Mouse (Mus musculus) R1 (cell line): Measurements from ENCODE around the gene Hist1h2bl.

Source experiments
- DNase-seq: peaks from one replicate; pipeline ENCODE4 v3.0.0-alpha.2; 2018; ENCODE audit warnings: low read depth, low spot score

Gene Hist1h2bl

GRCm38 (mm10) chr13:21715864-21716539 is at the start of gene Hist1h2bl, which contains the start of gene Hist1h2ai:
Hist1h2bl (minus strand) TSS chr13:21716143.
Hist1h2ai (plus strand) TSS chr13:21716422.
- peak; percentile 98 for DNase-seq

GRCm38 (mm10) chr13:21755707-21756106 is 39.8 kb upstream of the Hist1h2bl start:
- no peak for DNase-seq

GRCm38 (mm10) chr13:21754294-21755001 is 38.5 kb upstream of the Hist1h2bl start:
- peak; percentile 62 for DNase-seq

- peak; percentile 99 for DNase-seq
These were observed 37.8 kb upstream of the Hist1h2bl start, which contains the start of the genes Hist1h2ak and Hist1h2bn for GRCm38 (mm10) chr13:21753524-21754285. Hist1h2ak (minus strand) TSS chr13:21753827. Hist1h2bn (plus strand) TSS chr13:21754123.

GRCm38 (mm10) chr13:21753051-21753523 is 37.1 kb upstream of the Hist1h2bl start:
- peak; percentile 58 for DNase-seq

- DNase-seq, result peak; percentile 22
These were observed 36.4 kb upstream of the Hist1h2bl start for GRCm38 (mm10) chr13:21752356-21752755.

- DNase-seq, result no peak
These were observed 35.9 kb upstream of the Hist1h2bl start for GRCm38 (mm10) chr13:21751827-21752226.

GRCm38 (mm10) chr13:21751417-21751816 is 35.5 kb upstream of the Hist1h2bl start:
- no peak for DNase-seq

- peak; percentile 94 for DNase-seq
These were observed 34.4 kb upstream of the Hist1h2bl start, which contains the start of gene Hist1h4k for GRCm38 (mm10) chr13:21750159-21751017. Hist1h4k (minus strand) TSS chr13:21750505.

GRCm38 (mm10) chr13:21749387-21750158 is 33.6 kb upstream of the Hist1h2bl start:
- peak; percentile 65 for DNase-seq

GRCm38 (mm10) chr13:21745006-21745405 is 29.1 kb upstream of the Hist1h2bl start:
- no peak for DNase-seq

GRCm38 (mm10) chr13:21734906-21735767 is 19.2 kb upstream of the Hist1h2bl start, which contains the start of gene Hist1h4j:
Hist1h4j (plus strand) TSS chr13:21735064.
- DNase-seq, result peak; percentile 93

GRCm38 (mm10) chr13:21734010-21734905 is 18.3 kb upstream of the Hist1h2bl start:
- peak; percentile 93 for DNase-seq

- peak; percentile 69 for DNase-seq
These were observed 17.5 kb upstream of the Hist1h2bl start for GRCm38 (mm10) chr13:21733466-21733865.

- peak; percentile 61 for DNase-seq
These were observed 13.6 kb upstream of the Hist1h2bl start for GRCm38 (mm10) chr13:21729544-21729943.

GRCm38 (mm10) chr13:21727948-21728572 is 12.1 kb upstream of the Hist1h2bl start:
- peak; percentile 77 for DNase-seq
